Mouse (Mus musculus) frontal cortex, postnatal 10 days (tissue): ENCODE measurements around the gene Prok1.
A peak's percentile ranks its signal among the peaks of the same experiment; 100 is the strongest.

Source experiments
- DNase-seq, 2 experiments: peaks; one replicate each; pipeline ENCODE4 v3.0.0; 2022; ENCODE audit warnings: low spot score in 2 of 2, mixed read lengths in 1 of 2

The Prok1 gene

GRCm38 (mm10) chr3:107238051-107238450 is 1.5 kb downstream of the Prok1 start:
- DNase-seq: no peak

GRCm38 (mm10) chr3:107233945-107234344 is 5.6 kb downstream of the Prok1 start:
- DNase-seq: no peak

- DNase-seq: peak; percentile 57 to 80
Measured at GRCm38 (mm10) chr3:107233351-107233813, 6.1 kb downstream of the Prok1 start.

GRCm38 (mm10) chr3:107231202-107231601 is 8.3 kb downstream of the Prok1 start:
- no peak for DNase-seq

GRCm38 (mm10) chr3:107230527-107230926 is 9.0 kb downstream of the Prok1 start, which contains the start of gene A630076J17Rik:
TSS of gene A630076J17Rik (plus strand) at chr3:107230614.
- no peak for DNase-seq

- DNase-seq: no peak
Measured at GRCm38 (mm10) chr3:107229822-107230221, 9.7 kb downstream of the Prok1 start.

- DNase-seq: no peak
Measured at GRCm38 (mm10) chr3:107229221-107229620, 10.3 kb downstream of the Prok1 start.

GRCm38 (mm10) chr3:107225820-107226219 is 13.7 kb downstream of the Prok1 start:
- no peak for DNase-seq

GRCm38 (mm10) chr3:107223230-107223629 is 16.3 kb downstream of the Prok1 start:
- no peak for DNase-seq

- no peak for DNase-seq
Measured at GRCm38 (mm10) chr3:107221608-107222007, 17.9 kb downstream of the Prok1 start, which contains the start of gene Cym. TSS of gene Cym (minus strand) at chr3:107221732.

- no peak for DNase-seq
Measured at GRCm38 (mm10) chr3:107218572-107218971, 20.9 kb downstream of the Prok1 start.

- no peak for DNase-seq
Measured at GRCm38 (mm10) chr3:107217101-107217480, 22.4 kb downstream of the Prok1 start.

GRCm38 (mm10) chr3:107216400-107217100 is 23.0 kb downstream of the Prok1 start:
- DNase-seq: no peak

- no peak for DNase-seq
Measured at GRCm38 (mm10) chr3:107214606-107215005, 24.9 kb downstream of the Prok1 start.

GRCm38 (mm10) chr3:107207625-107208253 is 31.8 kb downstream of the Prok1 start:
- no peak for DNase-seq

- no peak for DNase-seq
Measured at GRCm38 (mm10) chr3:107206490-107207150, 32.9 kb downstream of the Prok1 start.

- DNase-seq: peak in 1 of 2 experiments; percentile 53
Measured at GRCm38 (mm10) chr3:107205994-107206393, 33.5 kb downstream of the Prok1 start.

- no peak for DNase-seq
Measured at GRCm38 (mm10) chr3:107205170-107205569, 34.3 kb downstream of the Prok1 start.

- DNase-seq: no peak
Measured at GRCm38 (mm10) chr3:107204413-107204812, 35.1 kb downstream of the Prok1 start.

- no peak for DNase-seq
Measured at GRCm38 (mm10) chr3:107201310-107202180, 38.0 kb downstream of the Prok1 start.

GRCm38 (mm10) chr3:107188226-107188899 is 51.1 kb downstream of the Prok1 start:
- peak; percentile 44 to 71 for DNase-seq
